Mouse (Mus musculus) adipocyte (in vitro differentiated cells): ENCODE measurements around the gene Kif1a.

ENCODE experiments used
- DNase-seq: peaks from one replicate; pipeline ENCODE4 v3.0.0-alpha.2; 2016; ENCODE audit warnings: low spot score

The Kif1a gene

DNA sequence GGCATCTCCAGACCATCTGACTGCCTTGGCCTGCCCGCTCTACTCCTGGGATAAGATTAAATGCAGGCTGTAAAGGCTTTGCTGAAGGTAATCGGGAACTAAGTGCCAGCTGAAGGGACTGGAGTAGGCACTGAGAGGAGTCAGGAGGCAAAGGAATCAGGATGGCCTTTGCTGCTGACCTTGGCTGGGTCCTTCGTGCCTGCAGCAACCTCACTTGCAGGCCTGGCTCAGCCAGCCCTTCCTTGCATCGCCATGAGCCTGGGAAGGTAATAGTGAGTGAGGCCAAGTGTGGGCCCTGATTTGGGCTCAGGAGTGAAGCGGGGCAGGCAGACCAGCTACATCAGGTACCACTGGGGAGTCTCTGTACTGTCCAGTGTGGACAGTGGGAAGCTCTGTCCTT is 2.8 kb downstream of the Kif1a start:
- DNase-seq: no peak

- no peak for DNase-seq
These were observed 9.2 kb downstream of the Kif1a start for GRCm38 (mm10) chr1:93092582-93092981.

DNA sequence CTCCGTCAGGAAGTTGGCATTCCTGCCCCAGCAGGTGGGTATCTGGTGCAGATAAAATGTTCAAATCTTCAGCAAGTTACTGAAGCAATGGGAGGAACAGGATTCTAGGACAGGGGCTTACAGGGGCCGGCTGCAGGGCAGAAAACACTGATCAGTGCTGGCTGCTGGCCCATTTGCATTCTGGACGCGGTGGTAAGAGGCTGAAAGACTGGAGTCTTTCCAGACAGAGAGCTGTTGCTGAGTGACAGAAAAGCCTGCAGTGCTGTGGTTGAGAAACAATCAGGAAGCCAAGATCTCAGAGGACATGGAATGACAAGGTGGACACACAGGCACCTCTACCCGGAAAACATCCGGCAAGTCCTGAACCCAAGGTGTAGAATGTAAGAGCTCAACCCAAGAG is 16.6 kb downstream of the Kif1a start:
- peak; percentile 26 for DNase-seq

- no peak for DNase-seq
These were observed 18.1 kb downstream of the Kif1a start for GRCm38 (mm10) chr1:93083420-93084285.

GRCm38 (mm10) chr1:93082121-93082520 is 19.6 kb downstream of the Kif1a start:
- DNase-seq: no peak

GRCm38 (mm10) chr1:93080930-93081589 is 20.7 kb downstream of the Kif1a start:
- DNase-seq: peak; percentile 14

GRCm38 (mm10) chr1:93079602-93080001 is 22.1 kb downstream of the Kif1a start:
- no peak for DNase-seq

GRCm38 (mm10) chr1:93072279-93072865 is 29.4 kb downstream of the Kif1a start:
- peak; percentile 11 for DNase-seq

- no peak for DNase-seq
These were observed 30.2 kb downstream of the Kif1a start for GRCm38 (mm10) chr1:93071487-93071971.

DNA sequence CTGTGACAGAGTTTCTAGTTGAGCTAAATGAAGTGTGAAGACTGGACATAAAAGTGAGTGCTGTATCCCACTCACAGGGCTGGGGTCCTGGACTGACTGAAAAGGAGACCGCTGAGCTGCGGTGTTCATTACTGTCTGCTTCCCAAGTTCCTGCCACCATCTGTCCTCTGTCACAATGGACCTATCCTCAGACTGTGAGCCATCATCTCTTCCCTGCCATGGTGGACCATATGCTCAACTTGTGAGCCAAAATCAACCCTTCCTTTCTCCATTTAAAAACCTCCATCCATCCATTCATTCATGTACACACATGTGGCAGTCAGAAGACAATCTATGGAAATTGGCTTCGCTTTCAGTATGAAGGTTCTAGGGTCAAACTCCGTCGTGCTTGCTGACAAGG is 30.9 kb downstream of the Kif1a start:
- DNase-seq: no peak

DNA sequence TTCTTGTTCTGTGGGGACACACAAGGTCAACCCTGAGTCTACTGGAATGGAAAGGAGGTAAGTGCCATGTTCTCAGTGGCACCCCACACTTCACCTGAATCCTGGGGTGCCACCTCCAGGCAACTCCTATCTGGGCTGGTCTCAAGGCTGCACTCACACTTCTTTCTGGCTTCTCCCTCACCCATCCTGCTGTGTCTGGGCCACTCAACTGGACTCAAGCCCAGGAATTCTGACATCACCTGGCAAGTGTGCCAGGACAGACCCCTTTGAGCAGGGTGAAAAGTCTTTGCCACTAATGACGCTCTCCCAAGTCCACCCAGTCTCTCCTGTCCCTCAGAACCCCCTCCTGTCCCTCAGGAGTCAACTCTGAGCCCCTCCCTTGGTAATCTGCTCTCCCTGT is 33.2 kb downstream of the Kif1a start:
- no peak for DNase-seq

- no peak for DNase-seq
These were observed 36.1 kb downstream of the Kif1a start for GRCm38 (mm10) chr1:93065654-93066053.

DNA sequence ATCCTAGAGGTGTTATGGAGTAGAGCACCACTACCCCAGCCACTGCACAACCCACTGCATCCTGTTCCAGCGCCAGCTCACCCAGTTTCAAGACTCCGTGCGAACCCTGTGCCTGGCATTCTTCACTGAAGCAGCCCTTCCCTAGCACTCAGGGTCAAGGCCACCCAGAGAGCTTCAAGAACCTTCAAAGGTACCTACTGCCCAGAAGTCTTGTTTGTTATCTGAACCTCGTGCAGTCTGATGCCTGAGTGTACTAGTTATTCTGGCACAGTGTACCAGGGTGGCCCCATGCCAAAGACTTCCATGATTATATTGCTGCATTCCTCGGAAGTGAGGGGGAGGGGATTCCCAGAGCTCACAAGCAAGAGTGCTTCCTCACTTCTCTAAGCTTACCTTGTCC is 38.1 kb downstream of the Kif1a start:
- peak; percentile 29 for DNase-seq

GRCm38 (mm10) chr1:93051124-93051833 is 50.5 kb downstream of the Kif1a start:
- no peak for DNase-seq

DNA sequence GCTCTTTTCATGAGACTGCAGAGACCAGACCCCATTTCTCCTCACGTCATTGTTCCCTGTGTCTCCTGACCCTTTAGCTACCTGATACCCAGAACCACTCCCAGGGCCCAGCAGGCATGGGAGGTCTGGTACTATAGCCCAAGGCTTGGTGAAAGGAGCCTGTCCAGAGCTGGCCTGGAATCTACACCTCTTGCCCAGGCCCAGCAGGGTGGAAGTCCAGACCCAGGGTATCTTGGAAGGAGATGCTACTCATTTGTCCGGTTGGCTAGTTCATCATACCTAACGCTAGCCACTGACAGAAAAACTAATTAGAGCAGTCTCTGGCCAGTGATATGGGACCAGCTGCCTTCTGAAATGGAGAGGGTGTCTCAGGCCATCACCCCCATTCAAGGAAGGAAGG is 51.7 kb downstream of the Kif1a start:
- no peak for DNase-seq

GRCm38 (mm10) chr1:93046153-93046789 is 55.5 kb downstream of the Kif1a start:
- no peak for DNase-seq

DNA sequence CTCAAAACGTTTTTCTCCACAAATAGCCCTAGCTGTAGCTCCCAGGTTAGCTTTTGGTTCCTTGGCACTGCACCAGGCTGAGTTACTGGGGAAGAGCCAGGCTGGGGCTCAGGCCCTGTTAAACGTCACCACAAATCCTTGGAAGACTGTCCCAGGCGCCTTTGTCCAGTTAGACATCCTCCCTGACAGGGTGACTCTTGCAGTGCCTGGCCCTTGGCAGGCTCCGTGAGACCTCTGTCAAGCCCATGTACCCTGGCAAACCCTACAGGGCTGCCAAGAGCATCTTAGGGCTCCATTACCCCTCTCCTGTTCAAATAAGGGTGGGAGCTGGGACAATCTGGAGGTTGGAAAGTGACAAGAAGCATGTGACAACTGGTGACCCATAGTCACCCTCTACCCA is 65.8 kb downstream of the Kif1a start:
- no peak for DNase-seq

GRCm38 (mm10) chr1:93033989-93034388 is 67.8 kb downstream of the Kif1a start:
- no peak for DNase-seq

- DNase-seq: no peak
These were observed 70.6 kb downstream of the Kif1a start for GRCm38 (mm10) chr1:93031199-93031598.

DNA sequence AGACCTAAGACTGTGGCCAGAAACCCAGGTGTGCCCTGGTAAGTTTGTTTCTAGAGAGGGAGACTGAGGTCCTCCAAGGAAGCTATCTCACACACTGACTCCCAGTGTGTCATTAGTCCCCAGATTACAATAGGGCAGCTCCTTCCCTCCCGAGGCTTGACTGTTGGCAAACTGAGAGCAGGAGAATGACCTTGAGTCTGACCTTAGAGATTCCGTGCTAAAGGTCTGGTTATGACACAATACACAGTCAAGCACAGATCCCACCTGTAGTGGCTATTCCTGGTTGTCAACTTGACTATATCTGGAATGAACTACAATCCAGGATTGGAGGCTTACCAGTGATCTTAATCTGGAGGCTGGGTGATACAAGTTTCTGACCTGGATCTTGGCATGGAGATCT is 71.7 kb downstream of the Kif1a start:
- no peak for DNase-seq

- peak; percentile 33 for DNase-seq
These were observed 72.4 kb downstream of the Kif1a start for GRCm38 (mm10) chr1:93029387-93029786.

- no peak for DNase-seq
These were observed 75.2 kb downstream of the Kif1a start for GRCm38 (mm10) chr1:93026600-93026999.
